Mouse (Mus musculus) fibroblast of lung, adult 2 months (primary cell): Measurements from ENCODE around the gene Itgam.

Source experiments
- DNase-seq: peaks from one replicate; pipeline ENCODE4 v3.0.0-alpha.2; 2011; ENCODE audit warnings: low read depth

The Itgam gene

GRCm38 (mm10) chr7:128057860-128058259, 4.6 kb upstream of the Itgam start:
- no peak for DNase-seq

- DNase-seq: no peak
Observed at GRCm38 (mm10) chr7:128058576-128058975, 3.9 kb upstream of the Itgam start.

GRCm38 (mm10) chr7:128059091-128059490, 3.3 kb upstream of the Itgam start:
- DNase-seq: no peak

GRCm38 (mm10) chr7:128063211-128063781, 856 bp downstream of the Itgam start:
- no peak for DNase-seq

GRCm38 (mm10) chr7:128065547-128065946, 3.1 kb downstream of the Itgam start:
- DNase-seq: no peak

- no peak for DNase-seq
Observed at GRCm38 (mm10) chr7:128067847-128068246, 5.4 kb downstream of the Itgam start.

- DNase-seq: no peak
Observed at GRCm38 (mm10) chr7:128069844-128070243, 7.4 kb downstream of the Itgam start.

- DNase-seq: no peak
Observed at GRCm38 (mm10) chr7:128071816-128072215, 9.4 kb downstream of the Itgam start.

GRCm38 (mm10) chr7:128080012-128080411, 17.6 kb downstream of the Itgam start:
- no peak for DNase-seq

- peak; percentile 64 for DNase-seq
Observed at GRCm38 (mm10) chr7:128089141-128089540, 26.7 kb downstream of the Itgam start.

GRCm38 (mm10) chr7:128098135-128098534, 35.7 kb downstream of the Itgam start:
- DNase-seq: no peak

GRCm38 (mm10) chr7:128100742-128101357, 38.4 kb downstream of the Itgam start:
- DNase-seq: no peak

GRCm38 (mm10) chr7:128105246-128105645, 42.8 kb downstream of the Itgam start:
- DNase-seq: no peak

- DNase-seq: no peak
Observed at GRCm38 (mm10) chr7:128107462-128107861, 45.0 kb downstream of the Itgam start.

- DNase-seq: no peak
Observed at GRCm38 (mm10) chr7:128110314-128110713, 47.9 kb downstream of the Itgam start.

- DNase-seq: no peak
Observed at GRCm38 (mm10) chr7:128112131-128112530, 49.7 kb downstream of the Itgam start.

GRCm38 (mm10) chr7:128114371-128115105, 52.1 kb downstream of the Itgam start:
- no peak for DNase-seq

- DNase-seq: no peak
Observed at GRCm38 (mm10) chr7:128115211-128115958, 52.9 kb downstream of the Itgam start.

GRCm38 (mm10) chr7:128116396-128116795, 54.0 kb downstream of the Itgam start:
- no peak for DNase-seq

GRCm38 (mm10) chr7:128119726-128120490, 57.5 kb downstream of the Itgam start:
- DNase-seq: no peak

GRCm38 (mm10) chr7:128128741-128129720, 66.6 kb downstream of the Itgam start, which contains the start of gene Itgax:
Itgax (plus strand) TSS chr7:128129547.
- DNase-seq: no peak
